Mouse (Mus musculus) ES-Bruce4 (cell line): ENCODE measurements around the gene Aknad1.

Experiments used
- CTCF ChIP-seq: IDR thresholded peaks from one replicate; pipeline ENCODE4 v1.8.1; 2011; ENCODE audit warnings: low read depth, low read length
- POLR2A ChIP-seq: IDR thresholded peaks from one replicate; pipeline ENCODE4 v1.8.1; 2011; ENCODE audit warnings: low read length; ENCODE audit not compliant: insufficient read depth

DNA sequence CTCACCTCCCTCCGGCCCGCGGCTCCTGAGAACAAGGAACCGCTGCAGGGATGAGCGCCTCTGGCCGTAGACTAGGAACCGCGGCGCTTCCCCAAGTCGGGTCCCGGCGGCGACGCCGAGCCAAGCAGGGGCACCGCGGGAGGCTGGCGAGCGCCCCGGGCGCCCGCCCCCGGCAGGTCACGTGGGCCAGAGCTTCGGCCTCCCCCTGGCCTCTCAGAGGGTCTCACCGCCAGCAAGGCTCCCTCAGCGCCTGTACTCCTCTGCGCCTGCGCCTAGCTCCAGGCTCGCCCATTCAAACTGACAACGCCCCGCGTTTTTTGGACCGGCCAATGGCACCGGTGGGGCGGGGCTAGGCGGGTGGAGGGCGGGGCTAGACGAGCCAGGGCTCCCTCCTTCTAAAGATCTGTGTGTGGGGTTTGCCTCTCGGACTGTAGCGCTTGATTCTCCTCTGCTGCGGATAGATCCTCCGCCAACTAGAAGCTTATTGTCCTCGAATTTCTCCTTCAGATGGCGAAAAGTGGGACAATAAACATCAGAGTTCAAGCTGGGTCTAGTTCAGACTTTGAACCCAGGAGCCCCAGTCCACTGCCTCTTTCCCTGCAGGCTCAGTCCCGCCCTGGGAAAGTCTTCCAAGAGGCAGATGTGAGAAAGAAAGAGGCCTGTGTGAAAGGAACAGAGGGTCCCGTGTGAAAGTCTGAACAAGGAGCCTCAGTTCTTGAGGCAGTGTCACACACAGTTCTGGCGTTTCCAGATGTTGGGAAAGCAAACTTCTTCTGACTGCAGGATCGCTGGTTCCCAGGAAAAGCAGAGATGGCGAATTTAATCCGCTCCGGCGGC, 17.2 kb upstream of the Aknad1 start, which contains the start of gene Gpsm2:
- no peak for TF ChIP-seq CTCF
- TF ChIP-seq POLR2A: peak; percentile 81
